Mouse (Mus musculus): ENCODE results near the gene Anxa1. TPM values are rescaled to one million over a fixed set of nuclear protein-coding genes. Genes with fewer than 3 reads are reported as not detected.

The Anxa1 gene
- polyA plus RNA-seq (2012; rRNA removed) = 4.6 and 7.6 TPM in 2 replicates

DNA sequence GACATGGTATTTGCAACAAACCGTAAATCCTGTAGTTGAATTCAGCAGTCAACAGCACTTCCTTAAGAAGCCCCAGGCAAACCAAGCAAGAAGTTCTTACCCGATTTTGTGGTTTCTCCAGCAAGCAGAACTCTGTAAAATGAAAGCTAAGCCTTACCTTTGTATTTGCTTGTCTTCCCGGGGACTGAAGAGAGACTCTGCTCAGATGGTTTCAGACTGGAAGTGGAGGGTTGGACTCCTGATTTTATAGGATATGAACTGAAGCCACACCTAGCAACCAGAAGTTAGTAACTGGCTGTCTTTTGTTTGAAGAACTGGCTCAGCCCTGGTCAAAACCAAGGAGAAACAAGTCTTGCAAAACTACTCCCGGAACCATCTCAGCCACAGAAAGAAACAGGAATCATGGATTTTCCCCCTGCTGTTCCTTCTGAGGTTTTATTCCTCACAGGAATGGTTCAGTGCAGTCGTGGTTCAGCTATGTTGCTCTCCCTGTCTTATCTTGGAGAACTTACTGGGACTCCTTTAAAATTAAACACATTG lies at the start of gene Anxa1:
Gene Anxa1, minus strand, starts transcription at position 490 of the 540 bp plus-strand sequence.
- 5% methylated on average over 5 of the region's 5 CpGs for WGBS
- Histone ChIP-seq H3K27ac (ENCODE audit: control insufficient read depth, insufficient read depth, low read length) (no peak within 1 kb of the TSS), H3K27me3 (ENCODE audit: control insufficient read depth, insufficient read depth, low read length) (no peaks in the 10 kb centered on the region), H3K36me3 (ENCODE audit: control insufficient read depth, insufficient read depth, low read length) (no peaks in the 10 kb centered on the region), H3K4me1 (replicated peaks; ENCODE audit: control insufficient read depth, insufficient read depth, low read length) (no peaks in the 10 kb centered on the region), H3K4me3 (ENCODE audit: control insufficient read depth, insufficient read depth, low read length) (no peak within 1 kb of the TSS)
- no peak for DNase-seq
- no peak for TF ChIP-seq CTCF (IDR thresholded peaks at IDR 0.05; ENCODE audit: borderline replicate concordance, control insufficient read depth, extremely low read depth, insufficient read depth, low read length, poor library complexity)
- no peak for TF ChIP-seq POLR2A (IDR thresholded peaks at IDR 0.05; ENCODE audit: control insufficient read depth, extremely low read depth, insufficient read depth, low read length, poor library complexity)

DNA sequence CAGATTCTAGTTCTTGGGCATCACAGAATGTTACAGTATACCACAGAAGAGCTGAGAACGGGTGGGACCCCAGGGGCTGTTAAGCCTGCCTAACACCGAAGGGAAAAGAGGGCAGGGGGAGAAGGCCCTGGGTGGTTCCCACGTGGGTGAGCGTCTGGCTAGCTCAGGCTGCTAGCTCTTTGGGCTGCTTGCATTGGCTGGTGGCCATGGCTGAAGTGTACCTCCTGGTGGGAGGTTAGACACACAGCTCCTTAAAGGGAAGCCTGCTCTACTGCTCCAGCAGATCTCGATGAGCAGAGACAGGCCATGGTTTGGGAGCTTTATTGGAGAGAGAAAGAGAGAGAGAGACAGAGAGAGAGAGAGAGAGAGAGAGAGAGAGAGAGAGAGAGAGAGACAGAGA lies 46.3 kb upstream of the Anxa1 start:
- TF ChIP-seq CTCF (IDR thresholded peaks at IDR 0.05; ENCODE audit: borderline replicate concordance, control insufficient read depth, extremely low read depth, insufficient read depth, low read length, poor library complexity) = no peak
- TF ChIP-seq POLR2A (IDR thresholded peaks at IDR 0.05; ENCODE audit: control insufficient read depth, extremely low read depth, insufficient read depth, low read length, poor library complexity) = no peak
- no peak for DNase-seq
- Histone ChIP-seq H3K4me1 (replicated peaks; ENCODE audit: control insufficient read depth, insufficient read depth, low read length) (no peaks in the 10 kb centered on the region), H3K36me3 (ENCODE audit: control insufficient read depth, insufficient read depth, low read length) (no peaks in the 10 kb centered on the region), H3K4me3 (ENCODE audit: control insufficient read depth, insufficient read depth, low read length) (no peak overlapping the region), H3K27me3 (ENCODE audit: control insufficient read depth, insufficient read depth, low read length) (no peaks in the 10 kb centered on the region), H3K27ac (ENCODE audit: control insufficient read depth, insufficient read depth, low read length) (no peak overlapping the region)
- WGBS = 67% methylated on average over 5 of the region's 5 CpGs

DNA sequence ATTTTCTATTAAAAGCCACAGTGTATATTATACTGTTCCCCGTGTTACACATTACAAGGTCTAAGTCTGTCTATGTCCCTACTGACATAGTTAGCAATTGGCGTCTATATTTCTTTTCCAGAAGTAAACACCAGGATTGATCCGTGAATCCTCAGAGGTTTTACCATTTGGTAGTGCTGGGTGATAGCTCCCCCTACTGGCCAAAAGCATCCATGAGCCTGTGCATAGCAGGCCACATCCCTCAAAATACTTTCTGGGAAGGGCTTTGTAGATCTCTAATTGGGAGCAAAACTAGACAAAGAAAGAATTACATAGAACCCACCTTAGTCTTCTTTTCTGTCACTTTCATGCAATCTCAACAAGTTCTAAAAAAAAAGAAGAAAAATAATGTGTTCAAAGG lies 43.8 kb upstream of the Anxa1 start:
- Histone ChIP-seq H3K4me1 (replicated peaks; ENCODE audit: control insufficient read depth, insufficient read depth, low read length) (no peaks in the 10 kb centered on the region), H3K27ac (ENCODE audit: control insufficient read depth, insufficient read depth, low read length) (no peak overlapping the region), H3K4me3 (ENCODE audit: control insufficient read depth, insufficient read depth, low read length) (no peak overlapping the region), H3K27me3 (ENCODE audit: control insufficient read depth, insufficient read depth, low read length) (no peaks in the 10 kb centered on the region), H3K36me3 (ENCODE audit: control insufficient read depth, insufficient read depth, low read length) (no peaks in the 10 kb centered on the region)
- WGBS = 11% methylated on average over 3 of the region's 3 CpGs
- DNase-seq = peak; percentile 35
- TF ChIP-seq CTCF (IDR thresholded peaks at IDR 0.05; ENCODE audit: borderline replicate concordance, control insufficient read depth, extremely low read depth, insufficient read depth, low read length, poor library complexity) (no peak), POLR2A (IDR thresholded peaks at IDR 0.05; ENCODE audit: control insufficient read depth, extremely low read depth, insufficient read depth, low read length, poor library complexity) (no peak)

DNA sequence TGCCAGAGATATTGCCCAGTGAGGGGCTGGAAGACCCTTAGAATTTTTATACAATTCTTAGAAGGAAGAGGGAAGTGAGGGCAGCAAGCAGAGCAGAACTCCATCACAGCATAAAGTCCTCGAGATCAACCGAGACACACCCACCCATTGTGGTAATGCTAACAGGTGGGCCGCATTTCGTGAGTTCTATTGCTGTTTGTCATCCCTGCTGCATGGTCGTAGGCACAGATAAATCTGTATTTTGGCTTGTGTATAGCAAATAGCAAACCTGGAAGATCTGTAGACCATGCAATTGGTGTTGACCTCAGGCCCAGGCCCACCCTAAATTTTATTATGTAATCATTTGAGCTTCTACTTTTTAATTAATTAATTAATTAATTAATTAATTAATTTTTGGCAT lies 43.2 kb upstream of the Anxa1 start:
- DNase-seq = no peak
- no peaks in the 10 kb centered on the region for H3K4me1 ChIP-seq (replicated peaks; ENCODE audit: control insufficient read depth, insufficient read depth, low read length)
- no peaks in the 10 kb centered on the region for H3K36me3 ChIP-seq (ENCODE audit: control insufficient read depth, insufficient read depth, low read length)
- no peak for TF ChIP-seq POLR2A (IDR thresholded peaks at IDR 0.05; ENCODE audit: control insufficient read depth, extremely low read depth, insufficient read depth, low read length, poor library complexity)
- no peak for TF ChIP-seq CTCF (IDR thresholded peaks at IDR 0.05; ENCODE audit: borderline replicate concordance, control insufficient read depth, extremely low read depth, insufficient read depth, low read length, poor library complexity)
- H3K27me3 ChIP-seq (ENCODE audit: control insufficient read depth, insufficient read depth, low read length) = no peaks in the 10 kb centered on the region
- no peak overlapping the region for H3K27ac ChIP-seq (ENCODE audit: control insufficient read depth, insufficient read depth, low read length)
- WGBS = 61% methylated on average over 5 of the region's 5 CpGs
- no peak overlapping the region for H3K4me3 ChIP-seq (ENCODE audit: control insufficient read depth, insufficient read depth, low read length)

DNA sequence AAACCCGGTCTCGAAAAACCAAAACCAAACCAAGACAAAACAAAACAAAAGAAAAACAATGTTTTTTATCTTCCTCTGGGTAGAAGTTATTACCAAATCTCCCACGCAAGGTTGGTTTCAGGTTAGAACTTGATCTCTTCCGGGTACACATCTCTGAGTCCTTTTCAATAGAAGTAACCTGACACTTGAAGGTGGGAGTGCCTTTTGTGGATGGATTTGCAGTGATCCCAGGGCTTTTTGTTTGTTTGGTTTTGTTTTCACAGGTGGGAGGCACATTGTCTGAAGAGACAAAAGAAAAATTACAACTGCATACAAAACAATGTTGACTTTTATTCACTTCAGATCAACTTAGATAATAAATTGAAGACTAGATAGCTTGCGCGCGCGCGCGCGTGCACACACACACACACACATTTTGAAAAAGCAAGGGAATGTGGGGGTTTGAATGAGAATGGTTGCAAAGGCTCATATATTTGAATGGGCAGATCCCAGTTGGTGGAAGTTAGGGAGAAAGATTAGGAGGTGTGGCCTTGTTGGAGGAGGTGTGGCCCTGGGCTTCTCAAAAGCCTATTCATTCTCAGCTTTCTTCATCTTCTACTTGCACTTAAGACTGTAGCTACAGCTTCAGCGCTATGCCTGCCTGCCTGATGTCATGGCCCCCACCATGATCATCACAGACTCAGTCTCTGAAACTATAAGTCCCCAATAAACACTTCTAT lies 35.9 kb upstream of the Anxa1 start:
- DNase-seq = no peak
- H3K27ac ChIP-seq (ENCODE audit: control insufficient read depth, insufficient read depth, low read length) = no peak overlapping the region
- H3K36me3 ChIP-seq (ENCODE audit: control insufficient read depth, insufficient read depth, low read length) = no peaks in the 10 kb centered on the region
- H3K4me1 ChIP-seq (replicated peaks; ENCODE audit: control insufficient read depth, insufficient read depth, low read length) = no peaks in the 10 kb centered on the region
- no peaks in the 10 kb centered on the region for H3K27me3 ChIP-seq (ENCODE audit: control insufficient read depth, insufficient read depth, low read length)
- TF ChIP-seq POLR2A (IDR thresholded peaks at IDR 0.05; ENCODE audit: control insufficient read depth, extremely low read depth, insufficient read depth, low read length, poor library complexity) (no peak), CTCF (IDR thresholded peaks at IDR 0.05; ENCODE audit: borderline replicate concordance, control insufficient read depth, extremely low read depth, insufficient read depth, low read length, poor library complexity) (no peak)
- H3K4me3 ChIP-seq (ENCODE audit: control insufficient read depth, insufficient read depth, low read length) = no peak overlapping the region
- WGBS = 97% methylated on average over 12 of the region's 12 CpGs

DNA sequence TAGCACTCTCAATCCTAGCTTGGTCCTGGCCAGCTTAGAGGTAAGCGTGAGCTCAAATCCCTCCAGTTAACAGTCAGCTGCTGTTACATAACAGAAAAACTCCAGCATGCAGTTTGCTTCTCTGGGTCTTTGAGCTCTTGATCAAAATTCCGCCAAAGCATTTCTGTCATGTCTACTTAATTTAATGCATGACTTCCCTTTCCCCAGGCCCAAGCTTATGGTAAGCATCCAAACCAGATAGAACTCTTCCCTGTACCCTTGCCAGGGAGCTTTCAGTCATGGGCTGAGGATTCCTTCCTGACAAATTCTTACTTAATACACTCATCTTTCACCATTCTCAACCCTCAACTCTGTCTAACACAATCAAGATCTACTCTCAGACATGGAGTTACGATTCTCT lies 20.5 kb upstream of the Anxa1 start:
- no peak overlapping the region for H3K27ac ChIP-seq (ENCODE audit: control insufficient read depth, insufficient read depth, low read length)
- no peaks in the 10 kb centered on the region for H3K36me3 ChIP-seq (ENCODE audit: control insufficient read depth, insufficient read depth, low read length)
- no peak overlapping the region for H3K4me3 ChIP-seq (ENCODE audit: control insufficient read depth, insufficient read depth, low read length)
- H3K27me3 ChIP-seq (ENCODE audit: control insufficient read depth, insufficient read depth, low read length) = no peaks in the 10 kb centered on the region
- peaks cover 2% of the 10 kb centered on the region for H3K4me1 ChIP-seq (replicated peaks; ENCODE audit: control insufficient read depth, insufficient read depth, low read length)
- no peak for TF ChIP-seq CTCF (IDR thresholded peaks at IDR 0.05; ENCODE audit: borderline replicate concordance, control insufficient read depth, extremely low read depth, insufficient read depth, low read length, poor library complexity)
- no peak for TF ChIP-seq POLR2A (IDR thresholded peaks at IDR 0.05; ENCODE audit: control insufficient read depth, extremely low read depth, insufficient read depth, low read length, poor library complexity)
- DNase-seq = no peak
- WGBS = 92% methylated on average over 3 of the region's 3 CpGs

All from thymus, adult 2 months (tissue).